Comparison of ENCODE assay signal across 8 mouse cellular contexts in genomic region chr19:7205753-7206736, GRCm38 (mm10). TPM values are rescaled to one million over a fixed set of nuclear protein-coding genes. Genes with fewer than 3 reads are reported as not detected.
A peak's percentile ranks its signal among the peaks of the same experiment; 100 is the strongest.
DNase-seq lines count a peak whose midpoint lies in the region; ATAC-seq and TF ChIP-seq lines count a peak whose summit lies in the region.

Gene Otub1, minus strand, starts transcription at chr19:7206316.

- peaks cover 23% of the 10 kb centered on the region for H3K79me2 ChIP-seq in MEL (ENCODE audit: control insufficient read depth, insufficient read depth, low read length, poor library complexity)

- H3K4me3 ChIP-seq in MEL (ENCODE audit: control insufficient read depth in 1 of 2, insufficient read depth in 1 of 2, low read depth in 2 of 2, low read length in 2 of 2) = peak within 1 kb of the TSS; percentile 93 to 98
- H3K4me3 ChIP-seq in cerebellum, adult 2 months (replicated peaks; ENCODE audit: insufficient read depth, low read depth, low read length) = peak within 1 kb of the TSS; percentile 94
- peak within 1 kb of the TSS; percentile 94 for H3K4me3 ChIP-seq in lung, embryonic 16.5 days (ENCODE audit: low read length)

- peak within 1 kb of the TSS; percentile 86 for H3K4me2 ChIP-seq in lung, embryonic 16.5 days (ENCODE audit: low read depth, low read length)

- peak; percentile 77 to 93 for TF ChIP-seq POLR2A in MEL (IDR thresholded peaks at IDR 0.05; ENCODE audit: control insufficient read depth in 1 of 2, insufficient read depth in 1 of 2, low read depth in 1 of 2, low read length in 2 of 2, poor library complexity in 1 of 2)
- TF ChIP-seq POLR2A in cerebellum, adult 2 months (IDR thresholded peaks at IDR 0.05; ENCODE audit: borderline replicate concordance, insufficient read depth, low read length) = peak; percentile 87

- peaks cover 2 to 13% of the 10 kb centered on the region in 2 experiments; a peak in 3 of 4 replicates for H3K4me1 ChIP-seq in MEL (ENCODE audit: control insufficient read depth in 1 of 2, insufficient read depth in 2 of 2, low read length in 2 of 2)
- peaks cover 3% of the 10 kb centered on the region; the same call in 1 of the 2 replicates for H3K4me1 ChIP-seq in cerebellum, adult 2 months (ENCODE audit: control insufficient read depth, insufficient read depth, low read length)
- peaks cover 16% of the 10 kb centered on the region for H3K4me1 ChIP-seq in lung, embryonic 16.5 days (replicated peaks; ENCODE audit: control insufficient read depth, insufficient read depth, low read length)

- no peak for TF ChIP-seq RAD21 in MEL (IDR thresholded peaks at IDR 0.05; ENCODE audit: low read depth, low read length)

- H3K27ac ChIP-seq in MEL (ENCODE audit: control insufficient read depth, low read depth, low read length) = peak within 1 kb of the TSS; percentile 98
- H3K27ac ChIP-seq in cerebellum, adult 2 months (ENCODE audit: insufficient read depth, low read length) = peak within 1 kb of the TSS; percentile 92
- H3K27ac ChIP-seq in lung, embryonic 16.5 days (ENCODE audit: low read length) = peak within 1 kb of the TSS; percentile 92

- under 1% methylated on average over 75 of the region's 79 CpGs for WGBS in cerebellum, adult 2 months
- under 1% methylated on average over 51 of the region's 79 CpGs for WGBS in lung, embryonic 16.5 days

- peak within 1 kb of the TSS; percentile 90 for H3K9ac ChIP-seq in MEL (ENCODE audit: control insufficient read depth, low read depth, low read length, poor library complexity, severe bottlenecking)
- H3K9ac ChIP-seq in lung, embryonic 16.5 days (ENCODE audit: low read length) = peak within 1 kb of the TSS; percentile 76

- H3K9me3 ChIP-seq in MEL (replicated peaks; ENCODE audit: insufficient read depth, low read length) = no peaks in the 10 kb centered on the region
- no peaks in the 10 kb centered on the region for H3K9me3 ChIP-seq in lung, embryonic 16.5 days (ENCODE audit: control insufficient read depth, low read length)

- ATAC-seq in hematopoietic stem cell, adult 5-6 weeks (replicated peaks in 1 of 2; ENCODE audit: insufficient read depth in 1 of 2, low FRiP score in 2 of 2, low TSS enrichment in 1 of 2, low read depth in 1 of 2, poor library complexity in 2 of 2, severe bottlenecking in 2 of 2) = peak; percentile 96
- ATAC-seq in lung, embryonic 16.5 days (ENCODE audit: low read depth) = peak; percentile 98

- no peaks in the 10 kb centered on the region for H3K27me3 ChIP-seq in MEL (ENCODE audit: control insufficient read depth in 1 of 2, insufficient read depth in 2 of 2, low read length in 2 of 2)
- H3K27me3 ChIP-seq in cerebellum, adult 2 months (ENCODE audit: control insufficient read depth, insufficient read depth, low read length) = no peaks in the 10 kb centered on the region
- no peaks in the 10 kb centered on the region for H3K27me3 ChIP-seq in lung, embryonic 16.5 days (ENCODE audit: control insufficient read depth, insufficient read depth, low read depth, low read length)

- TF ChIP-seq EP300 in MEL (IDR thresholded peaks at IDR 0.05; ENCODE audit: low read depth in 1 of 2, low read length in 2 of 2) = peak in 1 of 2 experiments; percentile 47; a peak in 2 of 4 replicates

- peaks cover 0 to 14% of the 10 kb centered on the region in 2 experiments; a peak in 2 of 4 replicates for H3K36me3 ChIP-seq in MEL (ENCODE audit: control insufficient read depth in 1 of 2, insufficient read depth in 2 of 2, low read length in 2 of 2)
- peaks cover 24% of the 10 kb centered on the region for H3K36me3 ChIP-seq in lung, embryonic 16.5 days (ENCODE audit: control insufficient read depth, insufficient read depth, low read length)

- TF ChIP-seq CTCF in MEL (IDR thresholded peaks at IDR 0.05 in 2 of 3, conservative IDR thresholded peaks at IDR 0.05 in 1 of 3; ENCODE audit: control insufficient read depth in 1 of 3, insufficient read depth in 1 of 3, low read depth in 2 of 3, low read length in 3 of 3, poor library complexity in 1 of 3, severe bottlenecking in 1 of 3) = peak in 2 of 3 experiments; percentile 5 to 9; a peak in 1 of 6 replicates
- TF ChIP-seq CTCF in cerebellum, adult 2 months (IDR thresholded peaks at IDR 0.05; ENCODE audit: borderline replicate concordance, insufficient read depth, low read depth, low read length) = no peak

- DNase-seq in MEL (ENCODE audit: low read depth, low spot score) = peak; percentile 97
- peak; percentile 90 to 92 for DNase-seq in cerebellum, adult 2 months
- DNase-seq in forelimb bud, embryonic 11.5 days (ENCODE audit: low read depth, low spot score) = peak; percentile 96
- DNase-seq in layer of hippocampus, adult 9-10 months (ENCODE audit: low spot score) = peak; percentile 80
- DNase-seq in ovary, postnatal 10 days (ENCODE audit: low spot score) = peak; percentile 83
- DNase-seq in thymus, postnatal 10 days (ENCODE audit: low spot score in 2 of 2) = peak; percentile 89 to 91

TF ChIP-seq in MEL, 35 proteins besides CTCF, POLR2A, EP300 and RAD21:
- TF ChIP-seq ZNF384 (IDR thresholded peaks at IDR 0.05; ENCODE audit: low read depth, low read length) (no peak), GABPA (IDR thresholded peaks at IDR 0.05; ENCODE audit: low read depth, low read length) (no peak), TAL1 (IDR thresholded peaks at IDR 0.05; ENCODE audit: low read length) (no peak), SIN3A (IDR thresholded peaks at IDR 0.05; ENCODE audit: low read length) (peak; percentile 93; the same call in 1 of the 2 replicates), ETS1 (IDR thresholded peaks at IDR 0.05; ENCODE audit: low read depth, low read length) (peak; percentile 56), NRF1 (IDR thresholded peaks at IDR 0.05; ENCODE audit: insufficient read depth, low read depth, low read length, poor library complexity, severe bottlenecking) (0 out of 2 replicates have a peak, but pooled peaks have one; percentile 17), MYB (IDR thresholded peaks at IDR 0.05; ENCODE audit: low read depth, low read length) (no peak), POLR2AphosphoS2 (IDR thresholded peaks at IDR 0.05; ENCODE audit: low read length) (no peak; the same call in none of the 2 replicates), HCFC1 (IDR thresholded peaks at IDR 0.05; ENCODE audit: low read depth, low read length) (peak; percentile 89), UBTF (IDR thresholded peaks at IDR 0.05; ENCODE audit: borderline replicate concordance, insufficient read depth, low read depth, low read length) (no peak), ELF1 (IDR thresholded peaks at IDR 0.05; ENCODE audit: low read depth, low read length) (peak; percentile 96), ZMIZ1 (IDR thresholded peaks at IDR 0.05; ENCODE audit: low read depth, low read length) (peak; percentile 86), BHLHE40 (IDR thresholded peaks at IDR 0.05; ENCODE audit: borderline replicate concordance, low read depth, low read length) (no peak), ZC3H11A (IDR thresholded peaks at IDR 0.05; ENCODE audit: low read depth, low read length) (no peak), TBP (IDR thresholded peaks at IDR 0.05; ENCODE audit: low read depth, low read length) (peak; percentile 83; the same call in 1 of the 2 replicates), USF2 (IDR thresholded peaks at IDR 0.05; ENCODE audit: borderline replicate concordance in 1 of 2, insufficient read depth in 1 of 2, low read depth in 1 of 2, low read length in 2 of 2) (no peak), GATA1 (IDR thresholded peaks at IDR 0.05; ENCODE audit: low read depth, low read length) (no peak), MYC (IDR thresholded peaks at IDR 0.05; ENCODE audit: low read depth, low read length) (peak; percentile 78), MEF2A (IDR thresholded peaks at IDR 0.05; ENCODE audit: extremely low read depth, insufficient replicate concordance, low read depth, low read length, poor library complexity, severe bottlenecking) (no peak), MXI1 (IDR thresholded peaks at IDR 0.05; ENCODE audit: low read depth, low read length) (peak; percentile 94), NELFE (IDR thresholded peaks at IDR 0.05; ENCODE audit: low read depth, low read length) (peak; percentile 95), CHD2 (IDR thresholded peaks at IDR 0.05; ENCODE audit: low read length) (peak; percentile 57; the same call in 1 of the 2 replicates), MAX (IDR thresholded peaks at IDR 0.05; ENCODE audit: low read length) (peak; percentile 79), E2F4 (IDR thresholded peaks at IDR 0.05; ENCODE audit: borderline replicate concordance, low read depth, low read length) (no peak; the same call in 1 of the 2 replicates), MAFK (IDR thresholded peaks at IDR 0.05; ENCODE audit: borderline replicate concordance, low read depth, low read length) (no peak), KAT2A (conservative IDR thresholded peaks at IDR 0.05; ENCODE audit: low read depth, low read length) (peak; percentile 71; the same call in 1 of the 2 replicates), SMC3 (IDR thresholded peaks at IDR 0.05; ENCODE audit: low read depth, low read length) (no peak), USF1 (IDR thresholded peaks at IDR 0.05; ENCODE audit: low read depth, low read length) (peak; percentile 51; the same call in 1 of the 2 replicates), RCOR1 (IDR thresholded peaks at IDR 0.05; ENCODE audit: low read depth, low read length) (peak; percentile 71), CHD1 (IDR thresholded peaks at IDR 0.05; ENCODE audit: low read depth, low read length) (0 out of 2 replicates have a peak, but pooled peaks have one; percentile 88), POLR2AphosphoS5 (IDR thresholded peaks at IDR 0.05; ENCODE audit: borderline replicate concordance, low read depth, low read length) (no peak), TCF12 (IDR thresholded peaks at IDR 0.05; ENCODE audit: low read depth, low read length) (peak; percentile 66), ZKSCAN1 (IDR thresholded peaks at IDR 0.05; ENCODE audit: low read depth, low read length) (no peak), JUND (IDR thresholded peaks at IDR 0.05; ENCODE audit: low read depth, low read length) (no peak), MAZ (IDR thresholded peaks at IDR 0.05; ENCODE audit: low read depth, low read length) (peak; percentile 99)
TF ChIP-seq in MEL: peak in this region for 18.

RNA-seq across cellular contexts. Expression of gene Otub1, which starts in this region (rescaled TPM):
- total RNA-seq in MEL (2012; rRNA removed) = 103 and 106 TPM in 2 replicates
- 100 to 1,000 TPM; 194 to 285 TPM for polyA plus RNA-seq in MEL (2012; ENCODE audit: insufficient read depth in 1 of 2, insufficient read length in 2 of 2, low read depth in 1 of 2, low replicate concordance in 2 of 2, missing spikeins in 1 of 2)
- polyA plus RNA-seq in cerebellum, adult 2 months (2012; rRNA removed) = 234 and 248 TPM in 2 replicates
- 72.4 and 74.3 TPM in 2 replicates for total RNA-seq in hematopoietic stem cell, adult 5-6 weeks (2017)
- 176 and 187 TPM in 2 replicates for polyA plus RNA-seq in lung, embryonic 16.5 days (2015; fragmentation: Nextera tagmentation; extraction: Ambion mirVana)

Comparison
In these comparisons a context has a peak if more than half of its experiments do, and no peak if none do; other contexts are left out.
1. Peak in every context shown above with its lines: DNase-seq, ATAC-seq, H3K4me3 ChIP-seq and H3K27ac ChIP-seq.